9 mouse cellular contexts compared by ENCODE assay signal in the genomic region with DNA sequence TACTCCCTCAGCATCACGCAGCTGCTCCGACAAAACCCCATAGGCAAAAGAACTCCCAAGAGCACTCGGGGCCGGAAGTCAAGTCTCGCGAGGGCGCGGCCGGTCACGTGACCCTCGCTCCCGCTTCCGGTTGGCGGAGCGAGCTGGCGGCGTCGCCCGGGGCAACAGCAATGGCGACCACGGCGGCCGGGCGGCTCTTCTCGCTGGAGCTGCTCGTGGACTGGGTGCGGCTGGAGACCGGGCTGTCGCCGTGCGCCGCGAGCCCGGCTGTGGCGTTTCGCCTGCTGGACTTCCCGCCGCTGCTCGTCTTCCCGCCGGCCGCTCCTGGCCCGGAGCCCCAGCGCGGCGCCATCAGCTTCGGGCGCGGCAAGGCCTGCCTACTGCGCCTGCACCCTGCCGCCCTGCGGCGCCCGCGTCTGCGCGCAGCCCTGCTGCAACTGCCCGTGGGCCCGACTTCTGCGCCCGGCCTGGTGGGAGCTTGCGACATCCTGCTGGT. TPM values are rescaled to one million over a fixed set of nuclear protein-coding genes. Genes with fewer than 3 reads are reported as not detected.
A peak's percentile ranks its signal among the peaks of the same experiment; 100 is the strongest.
DNase-seq lines count a peak whose midpoint lies in the region; ATAC-seq lines count a peak whose summit lies in the region.
"Had no signal": no experiment of that assay in that cellular context is flagged by ENCODE, and none has a peak within 500 bp of the region (broad histone marks: within the 10 kb centered on the region; RNA-seq: fewer than 3 reads in every experiment).

A gene (plus strand): TSS at position 119 of the 496 bp plus-strand sequence.

- 0 out of 2 replicates have a peak, but pooled peaks cover 4% of the 10 kb centered on the region for H3K36me3 ChIP-seq in intestine, embryonic 14.5 days (ENCODE audit: control insufficient read depth, insufficient read depth, low read length)
- H3K36me3 ChIP-seq in megakaryocyte, embryonic 14.5 days (replicated peaks; ENCODE audit: low read length), result no peaks in the 10 kb centered on the region

- 1% methylated on average over 58 of the region's 62 CpGs for WGBS in intestine, embryonic 14.5 days

- H3K9ac ChIP-seq in intestine, embryonic 14.5 days (ENCODE audit: low read length), result peak within 1 kb of the TSS; percentile 63

- H3K4me2 ChIP-seq in intestine, embryonic 14.5 days (ENCODE audit: low read length), result peak within 1 kb of the TSS; percentile 82

- peak within 1 kb of the TSS; percentile 43; the same call in 1 of the 2 replicates for H3K27ac ChIP-seq in intestine, embryonic 14.5 days (ENCODE audit: low read depth)
- H3K27ac ChIP-seq: macrophage had no signal

- ATAC-seq in intestine, embryonic 14.5 days (replicated peaks; ENCODE audit: low FRiP score, low TSS enrichment, low read depth), result peak; percentile 89

- peaks cover 29% of the 10 kb centered on the region for H3K9me3 ChIP-seq in intestine, embryonic 14.5 days (ENCODE audit: control insufficient read depth, low read length)
- H3K9me3 ChIP-seq in megakaryocyte, embryonic 14.5 days, result peaks cover 29% of the 10 kb centered on the region

- no peaks in the 10 kb centered on the region for H3K27me3 ChIP-seq in intestine, embryonic 14.5 days (replicated peaks; ENCODE audit: control insufficient read depth, insufficient read depth, low read length)
- peaks cover 22% of the 10 kb centered on the region for H3K27me3 ChIP-seq in megakaryocyte, embryonic 14.5 days (replicated peaks)

- DNase-seq in adrenal gland, adult 18-20 months (ENCODE audit: low spot score in 2 of 2), result peak; percentile 77 to 80
- DNase-seq in embryo, embryonic 10 days (ENCODE audit: low spot score), result peak; percentile 92
- peak; percentile 84 for DNase-seq in gastrocnemius, postnatal 36 days
- DNase-seq in intestine, embryonic 14.5 days (ENCODE audit: low spot score), result peak; percentile 89
- peak; percentile 61 to 92 for DNase-seq in left cerebral cortex, adult 9 months (ENCODE audit: low spot score in 2 of 2)
- DNase-seq in right cerebral cortex, adult 2 months (ENCODE audit: low spot score in 2 of 2), result peak; percentile 91 to 92
- DNase-seq in urinary bladder, adult 2 months (ENCODE audit: low spot score), result peak; percentile 86

- intact Hi-C loops in gastrocnemius, postnatal 36 days (cut with DNase I), result loop anchor here (5.0 kb wide), 1 partner anchor 97 kb away; no protein-coding TSS in a partner anchor

- peak within 1 kb of the TSS; percentile 51 for H3K4me3 ChIP-seq in intestine, embryonic 14.5 days (ENCODE audit: low read depth, low read length)
- peak within 1 kb of the TSS; percentile 86 for H3K4me3 ChIP-seq in megakaryocyte, embryonic 14.5 days (replicated peaks)

- H3K4me1 ChIP-seq in intestine, embryonic 14.5 days (replicated peaks; ENCODE audit: control insufficient read depth, insufficient read depth, low read length), result peaks cover 9% of the 10 kb centered on the region; the same call in 1 of the 2 replicates
- peaks cover 7% of the 10 kb centered on the region; the same call in 1 of the 2 replicates for H3K4me1 ChIP-seq in megakaryocyte, embryonic 14.5 days

RNA-seq across cellular contexts. Expression of the gene that starts here (rescaled TPM):
- total RNA-seq in adrenal gland, adult 18-20 months (2021), result 1 to 10 TPM; 2.9 to 3.2 TPM
- 1 to 10 TPM; 1.9 to 2.3 TPM for total RNA-seq in gastrocnemius, postnatal 36 days (2021)
- 5.4 and 5.6 TPM in 2 replicates for polyA plus RNA-seq in intestine, embryonic 14.5 days (2014; fragmentation: Nextera tagmentation; extraction: Ambion mirVana)
- polyA plus RNA-seq in megakaryocyte, embryonic 14.5 days (2012; ENCODE audit: insufficient read depth, low replicate concordance), result 0.47 TPM in 1 of 2 replicates, not detected in the other
- polyA plus RNA-seq in urinary bladder, adult 2 months (2012; rRNA removed), result 2.8 and 3.7 TPM in 2 replicates

Comparison
In these comparisons a context has a peak if more than half of its experiments do, and no peak if none do; other contexts are left out.
1. Peak in every context shown above with its lines: DNase-seq, ATAC-seq, H3K4me3 ChIP-seq and H3K27ac ChIP-seq.